Mouse (Mus musculus): Measurements from ENCODE around the gene Sgta. TPM values are rescaled to one million over a fixed set of nuclear protein-coding genes. Genes with fewer than 3 reads are reported as not detected.
"Not testable (repeated sequence)": the region's sequence is repeated elsewhere in the genome, so short reads cannot be mapped to it uniquely, and the experiment has no call there.

Gene Sgta
- polyA plus RNA-seq, 1 experiment from 2014 or later, result 322 TPM

- WGBS, result 93% methylated on average over 11 of the region's 11 CpGs
- Histone ChIP-seq H3K27me3 (no peaks in the 10 kb centered on the region), H3K4me2 (replicated peaks) (no peak overlapping the region), H3K4me3 (replicated peaks) (no peak overlapping the region), H3K9ac (replicated peaks) (no peak overlapping the region), H3K4me1 (replicated peaks) (no peaks in the 10 kb centered on the region), H3K36me3 (peaks cover 99% of the 10 kb centered on the region), H3K27ac (no peak overlapping the region), H3K9me3 (no peaks in the 10 kb centered on the region)
- ATAC-seq, result no peak
Measured at GRCm38 (mm10) chr10:81077916-81078315, 17.9 kb upstream of the Sgta start.

GRCm38 (mm10) chr10:81076356-81076755 is 16.4 kb upstream of the Sgta start:
- no peak overlapping the region for H3K4me3 ChIP-seq (replicated peaks)
- 97% methylated on average over 1 of the region's 1 CpGs for WGBS
- ATAC-seq, result no peak
- peaks cover 89% of the 10 kb centered on the region for H3K36me3 ChIP-seq
- no peaks in the 10 kb centered on the region for H3K27me3 ChIP-seq
- H3K9me3 ChIP-seq, result no peaks in the 10 kb centered on the region
- no peak overlapping the region for H3K4me2 ChIP-seq (replicated peaks)
- no peak overlapping the region for H3K27ac ChIP-seq
- H3K4me1 ChIP-seq (replicated peaks), result peaks cover 9% of the 10 kb centered on the region
- H3K9ac ChIP-seq (replicated peaks), result no peak overlapping the region

GRCm38 (mm10) chr10:81075734-81076133 is 15.8 kb upstream of the Sgta start:
- H3K9ac ChIP-seq (replicated peaks), result no peak overlapping the region
- peaks cover 83% of the 10 kb centered on the region for H3K36me3 ChIP-seq
- WGBS, result 74% methylated on average over 8 of the region's 8 CpGs

GRCm38 (mm10) chr10:81073464-81073863 is 13.5 kb upstream of the Sgta start:
- 66% methylated on average over 7 of the region's 7 CpGs for WGBS
- peaks cover 60% of the 10 kb centered on the region for H3K36me3 ChIP-seq
- H3K9me3 ChIP-seq, result no peaks in the 10 kb centered on the region
- H3K9ac ChIP-seq (replicated peaks), result no peak overlapping the region
- peaks cover 28% of the 10 kb centered on the region for H3K4me1 ChIP-seq (replicated peaks)
- no peak for ATAC-seq
- no peaks in the 10 kb centered on the region for H3K27me3 ChIP-seq
- H3K4me2 ChIP-seq (replicated peaks), result no peak overlapping the region
- no peak overlapping the region for H3K4me3 ChIP-seq (replicated peaks)
- no peak overlapping the region for H3K27ac ChIP-seq

More at GRCm38 (mm10) chr10:81075734-81076133, 15.8 kb upstream of the Sgta start:
- no peak for ATAC-seq
- Histone ChIP-seq H3K27ac (no peak overlapping the region), H3K9me3 (no peaks in the 10 kb centered on the region), H3K4me2 (replicated peaks) (no peak overlapping the region), H3K4me1 (replicated peaks) (peaks cover 15% of the 10 kb centered on the region), H3K27me3 (no peaks in the 10 kb centered on the region), H3K4me3 (replicated peaks) (no peak overlapping the region)

GRCm38 (mm10) chr10:81072290-81072689 is 12.3 kb upstream of the Sgta start:
- 95% methylated on average over 8 of the region's 8 CpGs for WGBS
- no peak overlapping the region for H3K4me2 ChIP-seq (replicated peaks)
- H3K9me3 ChIP-seq, result no peaks in the 10 kb centered on the region
- H3K9ac ChIP-seq (replicated peaks), result no peak overlapping the region
- H3K4me1 ChIP-seq (replicated peaks), result peaks cover 28% of the 10 kb centered on the region
- no peak for ATAC-seq
- H3K4me3 ChIP-seq (replicated peaks), result no peak overlapping the region
- peaks cover 48% of the 10 kb centered on the region for H3K36me3 ChIP-seq
- no peaks in the 10 kb centered on the region for H3K27me3 ChIP-seq
- no peak overlapping the region for H3K27ac ChIP-seq

GRCm38 (mm10) chr10:81069836-81070235 is 9.9 kb upstream of the Sgta start, which contains the start of gene Thop1:
Gene Thop1, plus strand, starts transcription at chr10:81070035.
- no peaks in the 10 kb centered on the region for H3K27me3 ChIP-seq
- peak within 1 kb of the TSS; percentile 71 for H3K27ac ChIP-seq
- peak within 1 kb of the TSS; percentile 71 for H3K4me2 ChIP-seq (replicated peaks)
- WGBS, result 0% methylated on average over 35 of the region's 35 CpGs
- peaks cover 28% of the 10 kb centered on the region for H3K4me1 ChIP-seq (replicated peaks)
- peaks cover 24% of the 10 kb centered on the region for H3K36me3 ChIP-seq
- peak within 1 kb of the TSS; percentile 88 for H3K9ac ChIP-seq (replicated peaks)
- H3K9me3 ChIP-seq, result no peaks in the 10 kb centered on the region
- ATAC-seq, result peak; percentile 95
- H3K4me3 ChIP-seq (replicated peaks), result peak within 1 kb of the TSS; percentile 77

GRCm38 (mm10) chr10:81068706-81069105 is 8.7 kb upstream of the Sgta start:
- H3K4me3 ChIP-seq (replicated peaks), result no peak overlapping the region
- H3K9ac ChIP-seq (replicated peaks), result peak overlapping the region; percentile 49
- H3K27ac ChIP-seq, result no peak overlapping the region
- H3K4me1 ChIP-seq (replicated peaks), result peaks cover 28% of the 10 kb centered on the region
- H3K4me2 ChIP-seq (replicated peaks), result no peak overlapping the region
- peaks cover 13% of the 10 kb centered on the region for H3K36me3 ChIP-seq
- 76% methylated on average over 5 of the region's 5 CpGs for WGBS
- ATAC-seq, result no peak
- H3K27me3 ChIP-seq, result no peaks in the 10 kb centered on the region
- no peaks in the 10 kb centered on the region for H3K9me3 ChIP-seq

GRCm38 (mm10) chr10:81064519-81064918 is 4.5 kb upstream of the Sgta start:
- not testable (repeated sequence) for H3K4me3 ChIP-seq (replicated peaks); H3K4me2 ChIP-seq (replicated peaks); ATAC-seq; H3K9me3 ChIP-seq; H3K9ac ChIP-seq (replicated peaks); H3K27ac ChIP-seq; H3K36me3 ChIP-seq; H3K27me3 ChIP-seq; H3K4me1 ChIP-seq (replicated peaks)
- WGBS, result 88% methylated on average over 8 of the region's 8 CpGs

GRCm38 (mm10) chr10:81062710-81063109 is 2.7 kb upstream of the Sgta start:
- H3K36me3 ChIP-seq, result 0 out of 2 replicates have a peak, but pooled peaks cover 5% of the 10 kb centered on the region
- no peak overlapping the region for H3K4me2 ChIP-seq (replicated peaks)
- no peak overlapping the region for H3K4me3 ChIP-seq (replicated peaks)
- no peak overlapping the region for H3K9ac ChIP-seq (replicated peaks)
- peaks cover 20% of the 10 kb centered on the region for H3K4me1 ChIP-seq (replicated peaks)
- no peaks in the 10 kb centered on the region for H3K9me3 ChIP-seq
- 69% methylated on average over 4 of the region's 4 CpGs for WGBS
- ATAC-seq, result no peak
- H3K27me3 ChIP-seq, result no peaks in the 10 kb centered on the region
- H3K27ac ChIP-seq, result no peak overlapping the region

- Histone ChIP-seq H3K4me1 (replicated peaks) (peaks cover 42% of the 10 kb centered on the region), H3K4me2 (replicated peaks) (peak overlapping the region; percentile 96), H3K36me3 (peaks cover 12% of the 10 kb centered on the region; the same call in 1 of the 2 replicates), H3K27me3 (no peaks in the 10 kb centered on the region), H3K4me3 (replicated peaks) (peak overlapping the region; percentile 83), H3K9ac (replicated peaks) (peak overlapping the region; percentile 85; the same call in 1 of the 2 replicates), H3K27ac (no peak overlapping the region), H3K9me3 (no peaks in the 10 kb centered on the region)
- ATAC-seq, result no peak
- 94% methylated on average over 6 of the region's 6 CpGs for WGBS
Measured at GRCm38 (mm10) chr10:81058896-81059295, 1.1 kb downstream of the Sgta start.

- no peak for ATAC-seq
- no peak overlapping the region for H3K4me2 ChIP-seq (replicated peaks)
- H3K9ac ChIP-seq (replicated peaks), result peak overlapping the region; percentile 51
- H3K4me1 ChIP-seq (replicated peaks), result peaks cover 42% of the 10 kb centered on the region
- no peaks in the 10 kb centered on the region for H3K27me3 ChIP-seq
- H3K4me3 ChIP-seq (replicated peaks), result no peak overlapping the region
- no peaks in the 10 kb centered on the region for H3K9me3 ChIP-seq
- peaks cover 18% of the 10 kb centered on the region for H3K36me3 ChIP-seq
- no peak overlapping the region for H3K27ac ChIP-seq
- WGBS, result 95% methylated on average over 23 of the region's 23 CpGs
Measured at GRCm38 (mm10) chr10:81057406-81058130, 2.4 kb downstream of the Sgta start.

GRCm38 (mm10) chr10:81055802-81056340 is 4.1 kb downstream of the Sgta start:
- peaks cover 42% of the 10 kb centered on the region for H3K4me1 ChIP-seq (replicated peaks)
- not testable (repeated sequence) for ATAC-seq; H3K27ac ChIP-seq; H3K9me3 ChIP-seq; H3K4me3 ChIP-seq (replicated peaks); H3K27me3 ChIP-seq; H3K4me2 ChIP-seq (replicated peaks)
- peak overlapping the region; percentile 36 for H3K9ac ChIP-seq (replicated peaks)
- 87% methylated on average over 11 of the region's 11 CpGs for WGBS
- H3K36me3 ChIP-seq, result peaks cover 35% of the 10 kb centered on the region

All from midbrain, embryonic 13.5 days (tissue).